Mouse (Mus musculus): ENCODE results near the gene Itm2c. TPM values are rescaled to one million over a fixed set of nuclear protein-coding genes. Genes with fewer than 3 reads are reported as not detected.

Itm2c gene
- polyA plus RNA-seq (2015; fragmentation: Nextera tagmentation; extraction: Ambion mirVana) = 181 and 231 TPM in 2 replicates

DNA sequence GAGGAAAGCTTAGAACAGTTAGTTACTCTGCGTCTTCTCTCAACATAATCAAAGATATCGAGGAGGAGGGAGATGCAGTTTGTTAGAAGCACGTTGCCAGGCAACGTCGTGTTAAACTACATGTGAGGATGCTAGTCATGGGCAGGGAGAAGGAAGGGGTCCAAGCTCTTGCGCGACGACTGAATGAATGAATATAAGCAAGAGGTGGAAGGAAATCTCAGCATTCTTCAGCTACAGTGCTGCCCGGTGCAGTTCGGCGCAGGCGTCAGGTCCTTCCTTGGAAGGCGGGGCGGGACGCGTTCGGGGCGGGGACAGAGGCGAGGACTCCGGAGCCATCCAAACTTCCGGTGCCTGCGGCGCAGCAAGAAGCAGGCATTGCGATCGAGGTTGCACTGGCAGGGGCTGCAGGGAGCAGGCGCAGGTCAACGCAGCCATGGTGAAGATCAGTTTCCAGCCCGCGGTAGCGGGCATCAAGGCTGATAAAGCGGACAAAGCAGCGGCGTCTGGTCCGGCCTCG lies at the start of gene Itm2c:
Itm2c (plus strand) TSS at position 51 of the 517 bp plus-strand sequence.
- Histone ChIP-seq H3K36me3 (no peaks in the 10 kb centered on the region), H3K9me3 (replicated peaks) (no peaks in the 10 kb centered on the region), H3K4me3 (peak within 1 kb of the TSS; percentile 72), H3K9ac (peak within 1 kb of the TSS; percentile 77), H3K27me3 (no peaks in the 10 kb centered on the region), H3K4me1 (replicated peaks) (peaks cover 47% of the 10 kb centered on the region), H3K4me2 (peak within 1 kb of the TSS; percentile 85), H3K27ac (peak within 1 kb of the TSS; percentile 85)
- ATAC-seq (replicated peaks; ENCODE audit: insufficient number of reproducible peaks, insufficient read depth, low FRiP score, low read depth) = peak; percentile 74
- WGBS = under 1% methylated on average over 35 of the region's 35 CpGs

- no peak overlapping the region for H3K27ac ChIP-seq
- WGBS = 65% methylated on average over 6 of the region's 6 CpGs
- H3K4me2 ChIP-seq = no peak overlapping the region
- no peak overlapping the region for H3K9ac ChIP-seq
- H3K27me3 ChIP-seq = no peaks in the 10 kb centered on the region
- H3K9me3 ChIP-seq (replicated peaks) = no peaks in the 10 kb centered on the region
- H3K36me3 ChIP-seq = peaks cover 36% of the 10 kb centered on the region
- H3K4me3 ChIP-seq = no peak overlapping the region
- ATAC-seq (replicated peaks; ENCODE audit: insufficient number of reproducible peaks, insufficient read depth, low FRiP score, low read depth) = no peak
- H3K4me1 ChIP-seq (replicated peaks) = peaks cover 9% of the 10 kb centered on the region
Measured at GRCm38 (mm10) chr1:85844981-85845380, 49.1 kb upstream of the Itm2c start.

DNA sequence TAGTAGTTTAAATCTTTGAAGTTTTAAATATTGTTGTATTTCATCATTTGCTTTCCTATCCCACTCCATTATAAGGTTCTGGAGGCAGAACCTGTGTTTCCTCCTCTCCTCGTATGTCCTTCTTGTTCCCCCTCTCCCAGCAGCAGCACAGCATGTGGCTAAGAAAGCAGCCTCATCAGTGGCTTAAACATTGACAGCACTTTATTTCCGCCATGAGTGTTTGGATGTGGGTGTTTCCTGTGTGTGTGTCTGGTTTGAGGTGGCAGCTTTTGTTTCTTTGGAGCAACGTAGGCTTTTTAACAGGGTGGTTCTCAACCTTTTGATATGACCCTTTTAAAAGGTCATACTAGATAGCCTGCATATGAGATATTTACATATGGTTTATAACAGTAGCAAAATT lies 48.6 kb upstream of the Itm2c start:
- no peaks in the 10 kb centered on the region for H3K27me3 ChIP-seq
- H3K9ac ChIP-seq = no peak overlapping the region
- no peak overlapping the region for H3K4me3 ChIP-seq
- H3K9me3 ChIP-seq (replicated peaks) = no peaks in the 10 kb centered on the region
- no peak overlapping the region for H3K4me2 ChIP-seq
- WGBS = 79% methylated on average over 3 of the region's 3 CpGs
- no peak for ATAC-seq (replicated peaks; ENCODE audit: insufficient number of reproducible peaks, insufficient read depth, low FRiP score, low read depth)
- H3K36me3 ChIP-seq = peaks cover 41% of the 10 kb centered on the region
- H3K27ac ChIP-seq = no peak overlapping the region
- H3K4me1 ChIP-seq (replicated peaks) = peaks cover 4% of the 10 kb centered on the region

GRCm38 (mm10) chr1:85849016-85849415 lies 45.1 kb upstream of the Itm2c start:
- H3K4me3 ChIP-seq = no peak overlapping the region
- no peak for ATAC-seq (replicated peaks; ENCODE audit: insufficient number of reproducible peaks, insufficient read depth, low FRiP score, low read depth)
- no peaks in the 10 kb centered on the region for H3K9me3 ChIP-seq (replicated peaks)
- peaks cover 35% of the 10 kb centered on the region for H3K36me3 ChIP-seq
- no peak overlapping the region for H3K4me2 ChIP-seq
- no peak overlapping the region for H3K9ac ChIP-seq
- H3K27ac ChIP-seq = no peak overlapping the region
- 89% methylated on average over 14 of the region's 14 CpGs for WGBS
- H3K4me1 ChIP-seq (replicated peaks) = peaks cover 14% of the 10 kb centered on the region
- no peaks in the 10 kb centered on the region for H3K27me3 ChIP-seq

- ATAC-seq (replicated peaks; ENCODE audit: insufficient number of reproducible peaks, insufficient read depth, low FRiP score, low read depth) = no peak
- Histone ChIP-seq H3K4me3 (no peak overlapping the region), H3K9ac (no peak overlapping the region), H3K4me2 (no peak overlapping the region), H3K36me3 (peaks cover 35% of the 10 kb centered on the region), H3K27me3 (no peaks in the 10 kb centered on the region), H3K9me3 (replicated peaks) (no peaks in the 10 kb centered on the region), H3K4me1 (replicated peaks) (peaks cover 11% of the 10 kb centered on the region), H3K27ac (no peak overlapping the region)
- 63% methylated on average over 5 of the region's 5 CpGs for WGBS
Measured at GRCm38 (mm10) chr1:85850851-85851250, 43.2 kb upstream of the Itm2c start.

DNA sequence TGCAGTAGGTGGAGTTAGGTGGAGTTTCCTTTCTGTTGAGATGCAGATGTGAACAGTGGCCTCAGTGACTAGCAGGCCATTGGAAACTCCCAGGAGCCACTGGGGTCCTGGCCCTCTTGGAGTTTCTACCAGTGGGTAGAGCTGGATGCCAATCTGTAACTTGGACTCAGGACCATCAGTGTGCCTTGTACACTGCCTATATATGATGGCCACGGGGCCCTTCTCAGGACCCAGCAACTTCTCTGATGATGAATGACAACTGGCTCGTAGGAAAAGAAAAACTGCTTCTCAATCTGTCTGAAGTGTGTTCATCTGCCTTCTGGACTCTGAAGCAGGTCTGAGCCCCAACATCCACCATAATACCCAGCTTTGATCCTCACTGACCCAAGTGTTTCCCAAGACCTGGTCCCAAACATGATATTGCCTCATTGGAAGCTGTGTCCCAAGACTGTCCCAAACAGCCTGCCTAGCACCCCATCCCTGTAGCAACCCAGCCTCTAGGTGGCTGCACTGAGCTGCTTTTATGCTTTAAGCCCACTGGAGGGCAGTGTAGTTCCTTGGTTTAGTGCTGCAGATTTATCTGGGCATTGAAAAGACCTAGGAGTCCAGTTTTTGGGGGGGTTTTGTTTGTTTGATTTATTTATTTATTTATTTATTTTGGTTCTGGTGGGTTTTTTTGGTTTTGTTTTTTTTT lies 40.9 kb upstream of the Itm2c start:
- WGBS = 74% methylated on average over 2 of the region's 2 CpGs
- H3K36me3 ChIP-seq = peaks cover 27% of the 10 kb centered on the region
- no peak overlapping the region for H3K4me3 ChIP-seq
- H3K27me3 ChIP-seq = no peaks in the 10 kb centered on the region
- H3K4me2 ChIP-seq = no peak overlapping the region
- peaks cover 17% of the 10 kb centered on the region for H3K4me1 ChIP-seq (replicated peaks)
- H3K27ac ChIP-seq = no peak overlapping the region
- no peaks in the 10 kb centered on the region for H3K9me3 ChIP-seq (replicated peaks)
- H3K9ac ChIP-seq = no peak overlapping the region
- ATAC-seq (replicated peaks; ENCODE audit: insufficient number of reproducible peaks, insufficient read depth, low FRiP score, low read depth) = no peak

- H3K27me3 ChIP-seq = no peaks in the 10 kb centered on the region
- WGBS = 75% methylated on average over 2 of the region's 2 CpGs
- H3K27ac ChIP-seq = no peak overlapping the region
- ATAC-seq (replicated peaks; ENCODE audit: insufficient number of reproducible peaks, insufficient read depth, low FRiP score, low read depth) = no peak
- H3K4me2 ChIP-seq = no peak overlapping the region
- no peak overlapping the region for H3K9ac ChIP-seq
- H3K4me1 ChIP-seq (replicated peaks) = peaks cover 17% of the 10 kb centered on the region
- H3K36me3 ChIP-seq = peaks cover 21% of the 10 kb centered on the region
- H3K4me3 ChIP-seq = no peak overlapping the region
- no peaks in the 10 kb centered on the region for H3K9me3 ChIP-seq (replicated peaks)
Measured at GRCm38 (mm10) chr1:85853865-85854264, 40.2 kb upstream of the Itm2c start.

DNA sequence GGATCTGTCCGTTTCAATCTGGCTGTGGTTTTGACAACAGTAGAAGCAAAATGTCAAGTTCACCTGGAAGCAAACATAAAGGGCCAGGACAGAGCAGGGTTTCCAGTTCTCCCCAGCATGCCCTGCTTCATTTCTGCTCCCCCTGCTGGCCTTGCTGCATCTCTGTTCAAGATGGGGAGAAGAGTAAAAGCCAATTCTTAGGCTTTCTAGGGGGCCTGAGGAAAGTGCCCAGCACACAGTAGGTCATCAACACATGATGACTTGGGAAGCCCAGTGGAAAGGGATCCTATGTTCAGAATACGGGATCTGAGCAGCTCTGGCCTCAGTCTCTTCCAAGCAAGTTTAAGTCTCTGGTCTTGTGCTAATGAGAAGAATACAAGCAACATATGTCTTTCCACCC lies 39.6 kb upstream of the Itm2c start:
- Histone ChIP-seq H3K36me3 (peaks cover 15% of the 10 kb centered on the region), H3K4me1 (replicated peaks) (peaks cover 17% of the 10 kb centered on the region), H3K27ac (no peak overlapping the region), H3K9ac (no peak overlapping the region), H3K4me2 (no peak overlapping the region), H3K4me3 (no peak overlapping the region), H3K27me3 (no peaks in the 10 kb centered on the region), H3K9me3 (replicated peaks) (no peaks in the 10 kb centered on the region)
- ATAC-seq (replicated peaks; ENCODE audit: insufficient number of reproducible peaks, insufficient read depth, low FRiP score, low read depth) = no peak
- 61% methylated on average over 2 of the region's 2 CpGs for WGBS

GRCm38 (mm10) chr1:85856266-85856665 lies 37.8 kb upstream of the Itm2c start:
- no peak overlapping the region for H3K27ac ChIP-seq
- H3K9ac ChIP-seq = no peak overlapping the region
- ATAC-seq (replicated peaks; ENCODE audit: insufficient number of reproducible peaks, insufficient read depth, low FRiP score, low read depth) = no peak
- H3K36me3 ChIP-seq = peaks cover 8% of the 10 kb centered on the region; the same call in 1 of the 2 replicates
- no peaks in the 10 kb centered on the region for H3K27me3 ChIP-seq
- H3K4me1 ChIP-seq (replicated peaks) = peaks cover 14% of the 10 kb centered on the region
- H3K4me3 ChIP-seq = no peak overlapping the region
- H3K4me2 ChIP-seq = no peak overlapping the region
- H3K9me3 ChIP-seq (replicated peaks) = no peaks in the 10 kb centered on the region
- WGBS = 41% methylated on average over 3 of the region's 3 CpGs

- H3K27me3 ChIP-seq = no peaks in the 10 kb centered on the region
- H3K9me3 ChIP-seq (replicated peaks) = no peaks in the 10 kb centered on the region; the same call in 1 of the 2 replicates
- H3K27ac ChIP-seq = no peak overlapping the region
- no peak overlapping the region for H3K4me2 ChIP-seq
- peaks cover 6% of the 10 kb centered on the region; the same call in 1 of the 2 replicates for H3K4me1 ChIP-seq (replicated peaks)
- peaks cover 1% of the 10 kb centered on the region; the same call in 1 of the 2 replicates for H3K36me3 ChIP-seq
- no peak overlapping the region for H3K9ac ChIP-seq
- no peak overlapping the region for H3K4me3 ChIP-seq
- no peak for ATAC-seq (replicated peaks; ENCODE audit: insufficient number of reproducible peaks, insufficient read depth, low FRiP score, low read depth)
- 74% methylated on average over 6 of the region's 6 CpGs for WGBS
Measured at GRCm38 (mm10) chr1:85857261-85857754, 36.8 kb upstream of the Itm2c start.

- H3K4me2 ChIP-seq = no peak overlapping the region
- H3K27ac ChIP-seq = no peak overlapping the region
- H3K4me1 ChIP-seq (replicated peaks) = no peaks in the 10 kb centered on the region
- H3K4me3 ChIP-seq = no peak overlapping the region
- H3K9me3 ChIP-seq (replicated peaks) = no peaks in the 10 kb centered on the region; the same call in 1 of the 2 replicates
- no peaks in the 10 kb centered on the region for H3K27me3 ChIP-seq
- ATAC-seq (replicated peaks; ENCODE audit: insufficient number of reproducible peaks, insufficient read depth, low FRiP score, low read depth) = no peak
- no peaks in the 10 kb centered on the region for H3K36me3 ChIP-seq
- WGBS = 71% methylated on average over 10 of the region's 10 CpGs
- H3K9ac ChIP-seq = no peak overlapping the region
Measured at GRCm38 (mm10) chr1:85864383-85864782, 29.7 kb upstream of the Itm2c start.

- Histone ChIP-seq H3K9me3 (replicated peaks) (no peaks in the 10 kb centered on the region), H3K36me3 (no peaks in the 10 kb centered on the region), H3K27me3 (no peaks in the 10 kb centered on the region), H3K4me2 (no peak overlapping the region), H3K4me1 (replicated peaks) (0 out of 2 replicates have a peak, but pooled peaks cover 2% of the 10 kb centered on the region), H3K9ac (no peak overlapping the region), H3K4me3 (no peak overlapping the region), H3K27ac (no peak overlapping the region)
- WGBS = 78% methylated on average over 7 of the region's 7 CpGs
- no peak for ATAC-seq (replicated peaks; ENCODE audit: insufficient number of reproducible peaks, insufficient read depth, low FRiP score, low read depth)
Measured at GRCm38 (mm10) chr1:85870001-85870400, 24.1 kb upstream of the Itm2c start.

All from heart, embryonic 15.5 days (tissue).